Mouse (Mus musculus) embryonic facial prominence, embryonic 10.5 days (tissue): ENCODE measurements around the gene Cyp26a1. TPM values are rescaled to one million over a fixed set of nuclear protein-coding genes. Genes with fewer than 3 reads are reported as not detected.

Source experiments
- DNase-seq: peaks from one replicate; pipeline ENCODE4 v3.0.0-alpha.2; 2017; ENCODE audit warnings: low spot score
- H3K27ac ChIP-seq: fragments of 300-500 bp; sonication (generic); replicated peaks from 2 replicates; pipeline ENCODE4 v1.5.1; 2016; ENCODE audit warnings: mild to moderate bottlenecking
- H3K27me3 ChIP-seq: fragments of 300-500 bp; sonication (generic); replicated peaks from 2 replicates; pipeline ENCODE4 v1.6.1; 2016; ENCODE audit warnings: low read depth, mild to moderate bottlenecking; ENCODE audit not compliant: poor library complexity, severe bottlenecking
- H3K36me3 ChIP-seq: fragments of 300-500 bp; sonication (generic); replicated peaks from 2 replicates; pipeline ENCODE4 v1.6.1; 2016; ENCODE audit warnings: mild to moderate bottlenecking, moderate library complexity
- H3K4me1 ChIP-seq: fragments of 300-500 bp; sonication (generic); 2 replicates; pipeline ENCODE4 v1.6.1; 2016
- H3K4me3 ChIP-seq: fragments of 300-500 bp; sonication (generic); 2 replicates; pipeline ENCODE4 v1.5.1; 2016; ENCODE audit warnings: mild to moderate bottlenecking, moderate library complexity
- H3K9me3 ChIP-seq: fragments of 300-500 bp; sonication (generic); 2 replicates; pipeline ENCODE4 v1.6.1; 2016; ENCODE audit warnings: mild to moderate bottlenecking
- WGBS: fragments of 180-500 bp; shearing (Covaris S2); methylation state at CpG from one replicate; pipeline ENCODE4 v1.1.7; 2016; 5-methylcytosine and 5-hydroxymethylcytosine counted together
- polyA plus RNA-seq: library from polyadenylated mRNA; unstranded; fragments of >200 nt; fragmentation: Nextera tagmentation; extraction: Ambion mirVana; gene quantifications from 2 replicates; pipeline ENCODE4 v1.2.1, GENCODE M21; 2016

Gene Cyp26a1
- polyA plus RNA-seq, 1 experiment from 2014 or later, result 28.2 TPM

DNA sequence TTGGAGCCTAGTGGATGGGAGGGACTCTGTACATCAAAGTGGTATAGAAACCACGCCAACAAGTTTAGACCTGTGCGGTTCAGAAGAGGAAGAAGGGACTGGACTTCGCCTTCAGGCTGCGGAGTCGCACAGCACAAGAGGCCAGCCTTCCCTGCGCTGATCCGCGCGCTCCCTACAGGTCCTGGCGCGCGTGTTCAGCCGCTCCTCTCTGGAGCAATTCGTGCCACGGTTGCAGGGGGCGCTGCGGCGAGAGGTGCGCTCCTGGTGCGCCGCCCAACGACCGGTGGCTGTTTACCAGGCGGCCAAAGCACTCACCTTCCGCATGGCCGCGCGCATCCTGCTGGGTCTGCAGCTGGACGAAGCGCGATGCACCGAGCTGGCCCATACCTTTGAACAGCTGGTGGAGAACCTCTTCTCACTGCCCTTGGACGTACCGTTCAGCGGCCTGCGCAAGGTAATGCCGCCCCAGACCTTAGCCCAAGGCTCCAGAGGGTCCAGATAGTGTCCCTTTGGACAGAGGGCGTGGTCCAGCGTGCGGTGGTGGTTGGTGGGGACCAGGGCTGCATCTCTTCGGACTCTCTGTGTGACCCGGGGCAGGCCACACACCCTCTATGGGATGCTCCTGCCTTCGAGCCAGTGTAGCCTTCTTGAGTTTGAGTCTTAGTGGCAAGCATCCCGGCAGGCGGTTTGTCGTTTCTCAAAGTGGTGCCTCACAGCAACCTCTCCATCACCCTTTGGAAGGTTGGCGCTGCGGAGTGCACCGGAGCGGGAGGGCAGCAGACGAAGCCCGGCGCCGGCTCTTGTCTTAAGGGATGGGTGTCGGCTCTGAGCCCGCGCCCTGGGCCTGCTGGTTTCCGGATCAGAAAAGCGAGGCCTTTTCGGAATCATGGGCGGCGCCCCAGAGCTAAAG lies 10.4 kb upstream of the Cyp26a1 start:
- peak; percentile 79 for DNase-seq
- WGBS, result 2% methylated on average over 62 of the region's 62 CpGs
- no peak overlapping the region; the same call in 1 of the 2 replicates for H3K27ac ChIP-seq

GRCm38 (mm10) chr19:37689478-37689877 lies 8.1 kb upstream of the Cyp26a1 start:
- H3K4me3 ChIP-seq, result no peak overlapping the region
- peaks cover 51% of the 10 kb centered on the region for H3K4me1 ChIP-seq
- no peak overlapping the region for H3K27ac ChIP-seq
- H3K9me3 ChIP-seq, result no peaks in the 10 kb centered on the region
- DNase-seq, result no peak
- 43% methylated on average over 5 of the region's 5 CpGs for WGBS
- H3K27me3 ChIP-seq, result peaks cover 100% of the 10 kb centered on the region
- no peaks in the 10 kb centered on the region for H3K36me3 ChIP-seq

More for the DNA sequence above, 10.4 kb upstream of the Cyp26a1 start:
- Histone ChIP-seq H3K4me3 (peak overlapping the region; percentile 45), H3K4me1 (peaks cover 40% of the 10 kb centered on the region), H3K27me3 (peaks cover 99% of the 10 kb centered on the region), H3K9me3 (no peaks in the 10 kb centered on the region), H3K36me3 (no peaks in the 10 kb centered on the region)

- H3K4me3 ChIP-seq, result peak overlapping the region; percentile 40
Observed at GRCm38 (mm10) chr19:37690716-37691115, 6.9 kb upstream of the Cyp26a1 start.

DNA sequence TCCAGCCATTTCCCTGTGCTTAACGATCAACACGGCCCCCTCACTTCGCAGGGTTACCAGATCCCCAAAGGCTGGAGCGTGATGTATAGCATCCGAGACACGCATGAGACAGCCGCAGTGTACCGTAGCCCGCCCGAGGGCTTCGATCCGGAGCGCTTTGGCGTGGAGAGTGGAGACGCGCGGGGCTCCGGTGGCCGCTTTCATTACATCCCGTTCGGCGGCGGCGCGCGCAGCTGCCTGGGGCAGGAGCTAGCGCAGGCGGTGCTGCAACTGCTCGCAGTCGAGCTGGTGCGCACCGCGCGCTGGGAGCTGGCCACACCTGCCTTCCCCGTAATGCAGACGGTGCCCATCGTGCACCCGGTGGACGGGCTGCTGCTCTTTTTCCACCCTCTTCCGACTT lies 4.7 kb upstream of the Cyp26a1 start:
- H3K27ac ChIP-seq, result no peak overlapping the region; the same call in 1 of the 2 replicates
- peaks cover 100% of the 10 kb centered on the region for H3K27me3 ChIP-seq
- no peaks in the 10 kb centered on the region for H3K36me3 ChIP-seq
- peak; percentile 82 for DNase-seq
- WGBS, result under 1% methylated on average over 40 of the region's 40 CpGs
- H3K9me3 ChIP-seq, result no peaks in the 10 kb centered on the region
- H3K4me3 ChIP-seq, result peak overlapping the region; percentile 56
- H3K4me1 ChIP-seq, result peaks cover 52% of the 10 kb centered on the region

More at GRCm38 (mm10) chr19:37690716-37691115, 6.9 kb upstream of the Cyp26a1 start:
- H3K36me3 ChIP-seq, result no peaks in the 10 kb centered on the region
- H3K9me3 ChIP-seq, result no peaks in the 10 kb centered on the region
- 3% methylated on average over 29 of the region's 29 CpGs for WGBS
- H3K4me1 ChIP-seq, result peaks cover 50% of the 10 kb centered on the region
- peak; percentile 77 for DNase-seq
- H3K27me3 ChIP-seq, result peaks cover 100% of the 10 kb centered on the region
- no peak overlapping the region for H3K27ac ChIP-seq

- peak; percentile 32 for DNase-seq
- Histone ChIP-seq H3K9me3 (no peaks in the 10 kb centered on the region), H3K36me3 (no peaks in the 10 kb centered on the region), H3K27ac (no peak overlapping the region), H3K4me3 (peak overlapping the region; percentile 30), H3K4me1 (peaks cover 67% of the 10 kb centered on the region), H3K27me3 (peaks cover 100% of the 10 kb centered on the region)
- WGBS, result 27% methylated on average over 13 of the region's 13 CpGs
Observed at GRCm38 (mm10) chr19:37695146-37695545, 2.5 kb upstream of the Cyp26a1 start.

GRCm38 (mm10) chr19:37695762-37696602 lies 1.6 kb upstream of the Cyp26a1 start:
- Histone ChIP-seq H3K27ac (no peak overlapping the region), H3K36me3 (no peaks in the 10 kb centered on the region), H3K9me3 (no peaks in the 10 kb centered on the region), H3K27me3 (peaks cover 100% of the 10 kb centered on the region), H3K4me3 (peak overlapping the region; percentile 57), H3K4me1 (peaks cover 64% of the 10 kb centered on the region)
- peak; percentile 66 for DNase-seq
- 2% methylated on average over 42 of the region's 42 CpGs for WGBS

GRCm38 (mm10) chr19:37696603-37697334 lies 829 bp upstream of the Cyp26a1 start:
- H3K4me1 ChIP-seq, result peaks cover 64% of the 10 kb centered on the region
- peaks cover 100% of the 10 kb centered on the region for H3K27me3 ChIP-seq
- peak overlapping the region; percentile 57 for H3K4me3 ChIP-seq
- H3K9me3 ChIP-seq, result no peaks in the 10 kb centered on the region
- H3K36me3 ChIP-seq, result no peaks in the 10 kb centered on the region
- DNase-seq, result peak; percentile 46
- 2% methylated on average over 22 of the region's 22 CpGs for WGBS
- no peak overlapping the region for H3K27ac ChIP-seq

- under 1% methylated on average over 18 of the region's 18 CpGs for whole genome bisulfite sequencing
- Histone ChIP-seq H3K27ac (peak overlapping the region; percentile 67), H3K4me3 (peak overlapping the region; percentile 57), H3K4me1 (peaks cover 64% of the 10 kb centered on the region), H3K27me3 (peaks cover 100% of the 10 kb centered on the region), H3K36me3 (no peaks in the 10 kb centered on the region), H3K9me3 (no peaks in the 10 kb centered on the region)
- no peak for DNase-seq
Observed at GRCm38 (mm10) chr19:37697335-37697636, 312 bp upstream of the Cyp26a1 start.

DNA sequence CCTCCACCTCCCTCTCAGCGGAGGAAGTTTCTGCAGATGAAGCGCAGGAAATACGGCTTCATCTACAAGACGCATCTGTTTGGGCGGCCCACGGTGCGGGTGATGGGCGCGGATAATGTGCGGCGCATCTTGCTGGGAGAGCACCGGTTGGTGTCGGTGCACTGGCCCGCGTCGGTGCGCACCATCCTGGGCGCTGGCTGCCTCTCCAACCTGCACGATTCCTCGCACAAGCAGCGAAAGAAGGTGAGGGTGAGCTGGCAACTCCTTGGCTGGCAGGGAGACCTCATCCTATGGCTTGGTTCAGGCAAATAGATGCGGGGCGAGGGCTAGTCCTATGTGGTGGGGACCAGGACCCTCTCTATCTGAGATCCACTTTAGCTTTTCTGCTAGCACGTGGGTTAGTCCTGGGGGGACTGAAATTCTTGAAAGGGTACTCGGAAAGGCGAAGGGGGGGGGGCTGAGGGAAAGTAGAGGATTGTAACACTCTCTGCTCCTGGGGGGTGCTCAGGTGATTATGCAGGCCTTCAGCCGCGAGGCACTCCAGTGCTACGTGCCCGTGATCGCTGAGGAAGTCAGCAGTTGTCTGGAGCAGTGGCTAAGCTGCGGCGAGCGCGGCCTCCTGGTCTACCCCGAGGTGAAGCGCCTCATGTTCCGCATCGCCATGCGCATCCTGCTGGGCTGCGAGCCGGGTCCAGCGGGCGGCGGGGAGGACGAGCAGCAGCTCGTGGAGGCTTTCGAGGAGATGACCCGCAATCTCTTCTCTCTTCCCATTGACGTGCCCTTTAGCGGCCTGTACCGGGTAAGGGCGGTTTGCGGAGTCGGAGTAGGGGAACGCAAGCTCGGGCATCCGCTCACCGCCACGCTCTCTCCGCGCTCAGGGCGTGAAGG lies 919 bp downstream of the Cyp26a1 start:
- Histone ChIP-seq H3K4me1 (peaks cover 54% of the 10 kb centered on the region), H3K36me3 (no peaks in the 10 kb centered on the region), H3K9me3 (no peaks in the 10 kb centered on the region), H3K27ac (peak overlapping the region; percentile 67), H3K4me3 (peak overlapping the region; percentile 57), H3K27me3 (peaks cover 100% of the 10 kb centered on the region)
- peak; percentile 70 for DNase-seq
- under 1% methylated on average over 63 of the region's 63 CpGs for WGBS

GRCm38 (mm10) chr19:37699711-37700110 lies 2.1 kb downstream of the Cyp26a1 start:
- H3K4me1 ChIP-seq, result peaks cover 48% of the 10 kb centered on the region
- no peaks in the 10 kb centered on the region for H3K36me3 ChIP-seq
- H3K27ac ChIP-seq, result no peak overlapping the region
- H3K4me3 ChIP-seq, result peak overlapping the region; percentile 57; the same call in 1 of the 2 replicates
- H3K9me3 ChIP-seq, result no peaks in the 10 kb centered on the region
- 16% methylated on average over 9 of the region's 9 CpGs for WGBS
- DNase-seq, result no peak
- H3K27me3 ChIP-seq, result peaks cover 97% of the 10 kb centered on the region

- peaks cover 90% of the 10 kb centered on the region for H3K27me3 ChIP-seq
- WGBS, result 72% methylated on average over 21 of the region's 21 CpGs
Observed at GRCm38 (mm10) chr19:37702377-37703076, 4.9 kb downstream of the Cyp26a1 start.

More at GRCm38 (mm10) chr19:37702377-37703076, 4.9 kb downstream of the Cyp26a1 start:
- DNase-seq, result no peak
- H3K36me3 ChIP-seq, result no peaks in the 10 kb centered on the region
- H3K27ac ChIP-seq, result no peak overlapping the region
- no peaks in the 10 kb centered on the region for H3K9me3 ChIP-seq
- peaks cover 21% of the 10 kb centered on the region for H3K4me1 ChIP-seq
- H3K4me3 ChIP-seq, result no peak overlapping the region
